Mouse (Mus musculus) forebrain, postnatal 0 days (tissue): ENCODE measurements around the gene Cfap54. TPM values are rescaled to one million over a fixed set of nuclear protein-coding genes. Genes with fewer than 3 reads are reported as not detected.

Experiments
- ATAC-seq: fragments of 200-750 bp; cut with Nextera tagmentation; 2 replicates; pipeline ENCODE4 v1.8.0; 2017; ENCODE audit warnings: mild to moderate bottlenecking, moderate library complexity
- DNase-seq: peaks from one replicate; pipeline ENCODE4 v3.0.0-alpha.2; 2015
- H3K27ac ChIP-seq: fragments of 300-500 bp; sonication (generic); 2 replicates; pipeline ENCODE4 v1.5.1; 2014; ENCODE audit warnings: low read depth, mild to moderate bottlenecking, antibody characterized with exemption, low read length, moderate library complexity, mixed read lengths
- H3K27me3 ChIP-seq: fragments of 300-500 bp; sonication (generic); 2 replicates; pipeline ENCODE4 v1.6.1; 2014; ENCODE audit warnings: mild to moderate bottlenecking, low read length, mixed read lengths; ENCODE audit not compliant: insufficient read depth
- H3K36me3 ChIP-seq: fragments of 300-500 bp; sonication (generic); 2 replicates; pipeline ENCODE4 v1.6.1; 2014; ENCODE audit warnings: mild to moderate bottlenecking, moderate library complexity; ENCODE audit not compliant: insufficient read depth
- H3K4me1 ChIP-seq: fragments of 300-500 bp; sonication (generic); 2 replicates; pipeline ENCODE4 v1.6.1; 2014; ENCODE audit warnings: antibody characterized with exemption; ENCODE audit not compliant: insufficient read depth
- H3K4me2 ChIP-seq: fragments of 300-500 bp; sonication (generic); 2 replicates; pipeline ENCODE4 v1.6.1; 2014; ENCODE audit warnings: low read depth, mild to moderate bottlenecking, moderate library complexity
- H3K4me3 ChIP-seq: fragments of 300-500 bp; sonication (generic); 2 replicates; pipeline ENCODE4 v1.5.1; 2014; ENCODE audit warnings: low read depth, low read length, mixed read lengths
- H3K9ac ChIP-seq: fragments of 300-500 bp; sonication (generic); 2 replicates; pipeline ENCODE4 v1.6.1; 2014; ENCODE audit warnings: mild to moderate bottlenecking
- H3K9me3 ChIP-seq: fragments of 300-500 bp; sonication (generic); 2 replicates; pipeline ENCODE4 v1.6.1; 2016; ENCODE audit warnings: low read length
- CTCF ChIP-seq: sonication (generic); IDR thresholded peaks from 2 replicates; pipeline ENCODE4 v1.5.1; 2016; ENCODE audit warnings: antibody characterized with exemption, control low read depth, low read depth
- WGBS: fragments of 180-500 bp; shearing (Covaris S2); extraction: QIAGEN DNeasy Blood & Tissue Kit; methylation state at CpG from one replicate; pipeline ENCODE4 v1.1.7; 2014; 5-methylcytosine and 5-hydroxymethylcytosine counted together
- polyA plus RNA-seq: library from polyadenylated mRNA; unstranded; fragments of >200 nt; fragmentation: Nextera tagmentation; extraction: Ambion mirVana; gene quantifications from 2 replicates; pipeline ENCODE4 v1.2.1, GENCODE M21; 2015
- total RNA-seq: library from RNA; depleted of rRNA; stranded (reverse); fragments of >200 nt; gene quantifications from 2 replicates; pipeline ENCODE4 v1.2.3, GENCODE M21; 2014; rRNA removed

Gene Cfap54
- total and polyA plus RNA-seq, 2 experiments from 2014 or later = 4.2 to 4.8 TPM

DNA sequence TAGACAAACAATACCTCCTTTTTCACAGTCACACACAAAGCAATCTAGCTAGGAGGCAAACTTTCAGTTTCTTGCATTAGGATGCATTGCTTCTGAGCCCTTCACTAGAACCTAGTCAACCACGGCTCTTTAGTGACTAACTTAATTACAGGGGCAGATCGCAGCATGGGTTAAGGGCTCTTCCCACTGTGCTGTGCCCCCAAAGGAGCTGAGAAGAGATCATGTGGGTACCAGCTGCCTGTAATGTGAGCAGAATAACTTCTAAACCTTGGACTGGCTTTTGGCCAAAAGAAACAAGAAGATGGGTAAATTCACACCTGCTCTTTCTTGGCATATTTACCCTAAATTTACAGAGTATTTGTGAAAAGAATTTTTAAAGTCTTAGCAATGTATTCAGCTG is 291.2 kb downstream of the Cfap54 start:
- TF ChIP-seq CTCF = no peak
- Histone ChIP-seq H3K4me1 (no peaks in the 10 kb centered on the region), H3K9me3 (no peaks in the 10 kb centered on the region), H3K9ac (no peak overlapping the region), H3K4me2 (no peak overlapping the region), H3K36me3 (no peaks in the 10 kb centered on the region), H3K4me3 (no peak overlapping the region), H3K27ac (no peak overlapping the region), H3K27me3 (no peaks in the 10 kb centered on the region)
- DNase-seq = peak; percentile 2
- WGBS = 16% methylated on average over 2 of the region's 2 CpGs
- ATAC-seq = no peak

GRCm38 (mm10) chr10:92788410-92789096 is 292.9 kb downstream of the Cfap54 start:
- no peak overlapping the region for H3K27ac ChIP-seq
- no peaks in the 10 kb centered on the region for H3K4me1 ChIP-seq
- H3K4me3 ChIP-seq = no peak overlapping the region
- no peak overlapping the region for H3K9ac ChIP-seq
- WGBS = 54% methylated on average over 13 of the region's 13 CpGs
- no peak; the same call in 1 of the 2 replicates for ATAC-seq
- peak; percentile 8 for DNase-seq
- no peaks in the 10 kb centered on the region for H3K36me3 ChIP-seq
- H3K4me2 ChIP-seq = no peak overlapping the region
- no peaks in the 10 kb centered on the region for H3K27me3 ChIP-seq
- H3K9me3 ChIP-seq = no peaks in the 10 kb centered on the region
- TF ChIP-seq CTCF = no peak

DNA sequence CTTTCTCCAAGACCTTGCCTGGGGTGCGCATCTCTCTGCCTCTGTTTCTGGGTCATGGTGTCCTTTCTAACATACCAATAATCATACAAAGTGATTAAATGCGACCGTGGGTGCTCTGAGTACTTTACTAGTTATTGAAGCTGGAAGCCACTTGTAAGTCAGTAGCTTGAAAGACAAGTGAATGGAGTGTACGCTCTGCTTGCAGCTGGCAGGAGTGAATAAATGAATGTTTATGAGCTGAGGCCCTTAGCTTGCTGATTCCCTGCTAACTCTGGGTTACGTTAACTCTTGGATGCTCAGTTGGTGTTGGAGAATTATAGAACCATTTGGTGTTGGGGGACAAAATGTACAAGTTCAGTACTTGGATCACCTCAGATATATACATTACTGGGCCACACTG is 298.7 kb downstream of the Cfap54 start:
- Histone ChIP-seq H3K4me3 (no peak overlapping the region), H3K9ac (no peak overlapping the region), H3K4me2 (no peak overlapping the region), H3K36me3 (no peaks in the 10 kb centered on the region), H3K4me1 (no peaks in the 10 kb centered on the region), H3K27ac (no peak overlapping the region), H3K27me3 (no peaks in the 10 kb centered on the region), H3K9me3 (no peaks in the 10 kb centered on the region)
- ATAC-seq (no peak; the same call in 1 of the 2 replicates), DNase-seq (peak; percentile 8)
- WGBS = 43% methylated on average over 5 of the region's 5 CpGs
- TF ChIP-seq CTCF = no peak

GRCm38 (mm10) chr10:92754359-92754758 is 327.1 kb downstream of the Cfap54 start:
- H3K9me3 ChIP-seq = no peaks in the 10 kb centered on the region
- no peak overlapping the region for H3K9ac ChIP-seq
- H3K27ac ChIP-seq = no peak overlapping the region
- no peak overlapping the region for H3K4me2 ChIP-seq
- DNase-seq (no peak), ATAC-seq (no peak)
- H3K36me3 ChIP-seq = no peaks in the 10 kb centered on the region
- no peak for TF ChIP-seq CTCF
- no peak overlapping the region for H3K4me3 ChIP-seq
- H3K4me1 ChIP-seq = no peaks in the 10 kb centered on the region
- 46% methylated on average over 5 of the region's 5 CpGs for WGBS
- no peaks in the 10 kb centered on the region for H3K27me3 ChIP-seq

DNA sequence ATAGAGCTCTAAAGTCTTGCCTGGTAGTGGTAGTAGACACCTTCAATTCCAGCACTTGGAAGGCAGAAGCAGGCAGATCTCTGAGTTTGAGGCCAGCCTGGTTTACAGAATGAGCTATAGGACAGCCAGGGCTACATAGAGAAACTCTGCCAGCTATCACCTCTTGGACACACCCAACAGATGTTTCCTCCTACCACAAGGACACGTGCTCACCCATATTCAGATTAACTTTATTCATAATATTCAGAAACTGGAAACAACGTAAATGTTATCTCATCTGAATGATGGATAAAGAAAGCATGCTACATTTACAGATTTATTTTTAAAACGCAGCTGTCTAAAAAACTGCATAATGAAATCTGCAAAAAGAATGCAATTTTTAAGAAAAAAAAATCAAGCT is 351.1 kb downstream of the Cfap54 start:
- Histone ChIP-seq H3K9ac (no peak overlapping the region), H3K4me1 (no peaks in the 10 kb centered on the region), H3K27ac (no peak overlapping the region), H3K4me3 (no peak overlapping the region), H3K9me3 (no peaks in the 10 kb centered on the region), H3K27me3 (no peaks in the 10 kb centered on the region), H3K4me2 (no peak overlapping the region), H3K36me3 (no peaks in the 10 kb centered on the region)
- WGBS = 81% methylated on average over 3 of the region's 3 CpGs
- ATAC-seq (no peak), DNase-seq (no peak)
- TF ChIP-seq CTCF = no peak

DNA sequence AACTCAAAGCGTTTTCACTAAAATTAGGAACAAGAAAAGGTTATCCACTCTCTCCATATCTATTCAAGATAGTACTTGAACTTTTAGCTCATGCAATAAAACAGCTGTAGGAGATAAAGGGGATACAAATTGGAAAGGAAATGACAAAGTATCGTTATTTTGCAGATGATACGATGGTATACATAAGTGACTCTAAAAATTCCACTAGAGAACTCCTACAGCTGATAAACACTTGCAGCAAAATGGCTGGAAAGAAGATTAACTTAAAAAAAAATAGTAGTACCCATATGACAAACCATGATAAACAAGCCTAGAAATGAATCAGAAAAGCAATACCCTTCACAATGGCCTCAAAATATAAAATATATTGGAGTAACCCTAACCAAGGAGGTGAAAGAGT is 352.7 kb downstream of the Cfap54 start:
- Histone ChIP-seq H3K4me1 (no peaks in the 10 kb centered on the region), H3K4me2 (no peak overlapping the region), H3K36me3 (no peaks in the 10 kb centered on the region), H3K27ac (no peak overlapping the region), H3K9ac (no peak overlapping the region), H3K9me3 (no peaks in the 10 kb centered on the region), H3K27me3 (no peaks in the 10 kb centered on the region), H3K4me3 (no peak overlapping the region)
- DNase-seq (no peak), ATAC-seq (no peak)
- 90% methylated on average over 3 of the region's 3 CpGs for WGBS
- TF ChIP-seq CTCF = no peak

Other genes with a start within 250 kb of the Cfap54 start
- gene Cdk17, start 79.3 kb upstream of the Cfap54 start, total RNA-seq = 119 and 149 TPM in 2 replicates
- gene Cdk17, start 79.3 kb upstream of the Cfap54 start, polyA plus RNA-seq = 39.2 and 46.8 TPM in 2 replicates
- 5.1 and 8.8 TPM in 2 replicates for gene Elk3, start 229.5 kb upstream of the Cfap54 start, total RNA-seq
- 4.9 and 6.2 TPM in 2 replicates for gene Elk3, start 229.5 kb upstream of the Cfap54 start, polyA plus RNA-seq